Mouse (Mus musculus): ENCODE measurements at regions not wholly inside any gene's neighbourhood (a gene's known extent, or its start where the extent isn't known, plus 50 kb on each side); places are given as distances from the start of the nearest gene placed in this dataset.
A peak's percentile ranks its signal among the peaks of the same experiment; 100 is the strongest.

GRCm38 (mm10) chr3:8717334-8717812 lies 892.5 kb downstream of the Zfp704 start:
- WGBS, result 1% methylated on average over 18 of the region's 18 CpGs
- H3K9me3 ChIP-seq (ENCODE audit: control insufficient read depth, low read length), result no peaks in the 10 kb centered on the region
- no peaks in the 10 kb centered on the region for H3K36me3 ChIP-seq (ENCODE audit: control insufficient read depth, insufficient read depth, low read length)
- H3K4me2 ChIP-seq (replicated peaks; ENCODE audit: low read depth, low read length), result peak overlapping the region; percentile 51
- DNase-seq (ENCODE audit: low spot score) (peak; percentile 74), ATAC-seq (ENCODE audit: low FRiP score) (peak; percentile 90)
- peaks cover 6% of the 10 kb centered on the region for H3K4me1 ChIP-seq (replicated peaks; ENCODE audit: control insufficient read depth, insufficient read depth, low read length)
- H3K4me3 ChIP-seq (ENCODE audit: low read depth, low read length), result peak overlapping the region; percentile 6; the same call in 1 of the 2 replicates
- peak overlapping the region; percentile 24 for H3K9ac ChIP-seq (ENCODE audit: low read depth, low read length)
- H3K27ac ChIP-seq (ENCODE audit: low read depth, low read length), result peak overlapping the region; percentile 24
- H3K27me3 ChIP-seq (ENCODE audit: control insufficient read depth, insufficient read depth, low read length), result 0 out of 2 replicates have a peak, but pooled peaks cover 1% of the 10 kb centered on the region

All from hindbrain, embryonic 11.5 days (tissue).